Mouse (Mus musculus) limb, embryonic 14.5 days (tissue): ENCODE results near the gene Pcca. TPM values are rescaled to one million over a fixed set of nuclear protein-coding genes. Genes with fewer than 3 reads are reported as not detected.
"Not testable (repeated sequence)": the region's sequence is repeated elsewhere in the genome, so short reads cannot be mapped to it uniquely, and the experiment has no call there.

Experiments
- ATAC-seq: fragments of 200-750 bp; cut with Nextera tagmentation; 2 replicates; pipeline ENCODE4 v1.8.0; 2017; ENCODE audit warnings: low read depth, moderate number of reproducible peaks, moderate TSS enrichment; ENCODE audit not compliant: low FRiP score
- DNase-seq: peaks from one replicate; pipeline ENCODE4 v3.0.0-alpha.2; 2015; ENCODE audit warnings: low spot score
- H3K27ac ChIP-seq: fragments of 300-500 bp; sonication (generic); replicated peaks from 2 replicates; pipeline ENCODE4 v1.5.1; 2014; ENCODE audit warnings: low read depth, mild to moderate bottlenecking, low read length, moderate library complexity, mixed read lengths
- H3K27me3 ChIP-seq: fragments of 300-500 bp; sonication (generic); 2 replicates; pipeline ENCODE4 v1.6.1; 2014; ENCODE audit warnings: low read length, mixed read lengths; ENCODE audit not compliant: control insufficient read depth, insufficient read depth
- H3K36me3 ChIP-seq: fragments of 300-500 bp; sonication (generic); 2 replicates; pipeline ENCODE4 v1.6.1; 2014; ENCODE audit warnings: mild to moderate bottlenecking, low read length, moderate library complexity, mixed read lengths; ENCODE audit not compliant: control insufficient read depth, insufficient read depth
- H3K4me1 ChIP-seq: fragments of 300-500 bp; sonication (generic); 2 replicates; pipeline ENCODE4 v1.6.1; 2014; ENCODE audit warnings: antibody characterized with exemption, low read length, mixed read lengths; ENCODE audit not compliant: control insufficient read depth, insufficient read depth
- H3K4me2 ChIP-seq: fragments of 300-500 bp; sonication (generic); replicated peaks from 2 replicates; pipeline ENCODE4 v1.6.1; 2014; ENCODE audit warnings: low read depth, mild to moderate bottlenecking, low read length, moderate library complexity; ENCODE audit not compliant: severe bottlenecking
- H3K4me3 ChIP-seq: fragments of 300-500 bp; sonication (generic); replicated peaks from 2 replicates; pipeline ENCODE4 v1.5.1; 2014; ENCODE audit warnings: low read length
- H3K9ac ChIP-seq: fragments of 300-500 bp; sonication (generic); 2 replicates; pipeline ENCODE4 v1.6.1; 2014; ENCODE audit warnings: mild to moderate bottlenecking, low read depth, low read length, moderate library complexity; ENCODE audit not compliant: severe bottlenecking
- H3K9me3 ChIP-seq: fragments of 300-500 bp; sonication (generic); 2 replicates; pipeline ENCODE4 v1.6.1; 2016; ENCODE audit warnings: low read length; ENCODE audit not compliant: control insufficient read depth
- POLR2A ChIP-seq: fragments of 200-500 bp; IDR thresholded peaks from 2 replicates; pipeline ENCODE4 v1.8.0; 2012; ENCODE audit warnings: inconsistent platforms, mild to moderate bottlenecking, moderate library complexity, borderline replicate concordance; ENCODE audit not compliant: insufficient read depth, insufficient read length; ENCODE audit errors: extremely low read depth
- WGBS: fragments of 180-500 bp; shearing (Covaris S2); extraction: QIAGEN DNeasy Blood & Tissue Kit; methylation state at CpG from one replicate; pipeline ENCODE4 v1.1.7; 2014; 5-methylcytosine and 5-hydroxymethylcytosine counted together
- polyA plus RNA-seq, 2 experiments: library from polyadenylated mRNA; depleted of rRNA in 1 of 2; stranded (reverse) in 1 of 2; unstranded in 1 of 2; fragments of >200 nt; fragmentation: Nextera tagmentation in 1 of 2; extraction: Ambion mirVana in 1 of 2; gene quantifications; 2 replicates each; pipeline versions ENCODE4 v1.2.1 to v1.2.3; 2012 to 2014

Pcca gene
- polyA plus RNA-seq, 2 experiments = 15.7 to 17.3 TPM

- H3K9ac ChIP-seq = no peak overlapping the region
- H3K4me2 ChIP-seq = no peak overlapping the region
- ATAC-seq (no peak), DNase-seq (no peak)
- WGBS = 89% methylated on average over 1 of the region's 1 CpGs
- no peaks in the 10 kb centered on the region for H3K36me3 ChIP-seq
- H3K4me1 ChIP-seq = no peaks in the 10 kb centered on the region
- no peaks in the 10 kb centered on the region for H3K27me3 ChIP-seq
- H3K4me3 ChIP-seq = no peak overlapping the region
- no peak for TF ChIP-seq POLR2A
- no peak overlapping the region for H3K27ac ChIP-seq
- H3K9me3 ChIP-seq = no peaks in the 10 kb centered on the region
Measured at GRCm38 (mm10) chr14:122548421-122548820, 14.3 kb downstream of the Pcca start.

GRCm38 (mm10) chr14:122548905-122549304 is 14.8 kb downstream of the Pcca start:
- no peak overlapping the region for H3K27ac ChIP-seq
- H3K4me3 ChIP-seq = no peak overlapping the region
- ATAC-seq (no peak), DNase-seq (no peak)
- no peak overlapping the region for H3K4me2 ChIP-seq
- no peak overlapping the region for H3K9ac ChIP-seq
- no peaks in the 10 kb centered on the region for H3K9me3 ChIP-seq
- H3K4me1 ChIP-seq = no peaks in the 10 kb centered on the region
- no peaks in the 10 kb centered on the region for H3K27me3 ChIP-seq
- H3K36me3 ChIP-seq = no peaks in the 10 kb centered on the region
- WGBS = 89% methylated on average over 1 of the region's 1 CpGs
- no peak for TF ChIP-seq POLR2A

- DNase-seq (no peak), ATAC-seq (no peak)
- Histone ChIP-seq H3K27me3 (no peaks in the 10 kb centered on the region), H3K4me3 (no peak overlapping the region), H3K36me3 (no peaks in the 10 kb centered on the region), H3K27ac (no peak overlapping the region), H3K9me3 (no peaks in the 10 kb centered on the region), H3K4me1 (no peaks in the 10 kb centered on the region), H3K9ac (no peak overlapping the region), H3K4me2 (no peak overlapping the region)
- 66% methylated on average over 7 of the region's 7 CpGs for WGBS
- TF ChIP-seq POLR2A = no peak
Measured at GRCm38 (mm10) chr14:122552761-122553445, 18.8 kb downstream of the Pcca start.

GRCm38 (mm10) chr14:122557353-122557752 is 23.2 kb downstream of the Pcca start:
- Histone ChIP-seq H3K36me3 (no peaks in the 10 kb centered on the region), H3K4me2 (no peak overlapping the region), H3K9ac (no peak overlapping the region), H3K27ac (no peak overlapping the region), H3K27me3 (no peaks in the 10 kb centered on the region), H3K4me3 (no peak overlapping the region), H3K4me1 (no peaks in the 10 kb centered on the region), H3K9me3 (no peaks in the 10 kb centered on the region)
- WGBS = 90% methylated on average over 9 of the region's 9 CpGs
- DNase-seq (no peak), ATAC-seq (no peak)
- TF ChIP-seq POLR2A = no peak

GRCm38 (mm10) chr14:122560893-122561452 is 26.8 kb downstream of the Pcca start:
- H3K27ac ChIP-seq, H3K4me1 ChIP-seq, H3K4me2 ChIP-seq, H3K27me3 ChIP-seq, DNase-seq, ATAC-seq, H3K36me3 ChIP-seq, H3K4me3 ChIP-seq, H3K9me3 ChIP-seq, H3K9ac ChIP-seq: not testable (repeated sequence)
- 80% methylated on average over 1 of the region's 1 CpGs for WGBS
